ENCODE assay signal across 21 mouse cellular contexts in genomic region chr1:51986848-51987247, GRCm38 (mm10). TPM values are rescaled to one million over a fixed set of nuclear protein-coding genes. Genes with fewer than 3 reads are reported as not detected.
DNase-seq lines count a peak whose midpoint lies in the region; ATAC-seq and TF ChIP-seq lines count a peak whose summit lies in the region.
"Had no signal": no experiment of that assay in that cellular context is flagged by ENCODE, and none has a peak within 500 bp of the region (broad histone marks: within the 10 kb centered on the region; RNA-seq: fewer than 3 reads in every experiment).

TSS of gene Stat4 (plus strand) at chr1:51987148.

- no peaks in the 10 kb centered on the region for H3K4me1 ChIP-seq in bone marrow, adult 2 months (ENCODE audit: control insufficient read depth, insufficient read depth, low read length)
- H3K4me1 ChIP-seq: embryonic facial prominence, embryonic 13.5 days; hindbrain, embryonic 12.5 days had no signal

- TF ChIP-seq POLR2A in bone marrow, adult 2 months (IDR thresholded peaks at IDR 0.05; ENCODE audit: borderline replicate concordance, control insufficient read depth, low read depth, low read length) = no peak

- no peak for ATAC-seq in inflammation-experienced regulatory T-cells, adult 6 months
- ATAC-seq in neutrophil, adult 5-6 weeks (ENCODE audit: extremely low read depth, insufficient number of reproducible peaks, low FRiP score, poor library complexity, severe bottlenecking) = no peak
- ATAC-seq: forebrain, embryonic 14.5 days; hindbrain, embryonic 16.5 days; Patski had no signal

- DNase-seq in thymus, postnatal 0 days (ENCODE audit: low spot score) = no peak
- no peak for DNase-seq in thymus, postnatal 4 days
- DNase-seq in spleen, postnatal 36 days (ENCODE audit: low spot score in 2 of 2) = no peak
- no peak for DNase-seq in gastrocnemius, adult 18-20 months (ENCODE audit: low spot score)
- DNase-seq in kidney, adult 18-20 months = no peak
- DNase-seq: adrenal gland, adult 2 months; adrenal gland, postnatal 25 days; cerebellum, adult 2 months; cerebellum, postnatal 14 days; gastrocnemius, postnatal 10 days; heart, postnatal 36 days had no signal

- no peak within 1 kb of the TSS for H3K4me3 ChIP-seq in bone marrow, adult 2 months (replicated peaks; ENCODE audit: control insufficient read depth, low read depth, low read length)
- H3K4me3 ChIP-seq: embryonic facial prominence, embryonic 13.5 days; heart, embryonic 13.5 days; hindbrain, embryonic 12.5 days had no signal

- TF ChIP-seq CTCF in bone marrow, adult 2 months (IDR thresholded peaks at IDR 0.05; ENCODE audit: control insufficient read depth, insufficient read depth, low read length) = no peak

- 75% methylated on average over 5 of the region's 5 CpGs for WGBS in bone marrow, adult 2 months

- H3K27ac ChIP-seq in bone marrow, adult 2 months (ENCODE audit: control insufficient read depth, insufficient read depth, low read depth, low read length, poor library complexity) = no peak within 1 kb of the TSS
- H3K27ac ChIP-seq: embryonic facial prominence, embryonic 13.5 days; heart, embryonic 13.5 days; hindbrain, embryonic 12.5 days had no signal

RNA-seq across cellular contexts. Expression of gene Stat4, which starts in this region (rescaled TPM):
- polyA plus RNA-seq in thymus, postnatal 0 days (2015; fragmentation: Nextera tagmentation; extraction: Ambion mirVana) = 36.8 and 38.6 TPM in 2 replicates
- 14.9 and 55.4 TPM in 2 replicates for polyA plus RNA-seq in bone marrow, adult 2 months (2011; ENCODE audit: insufficient read depth, insufficient read length, low replicate concordance, missing spikeins)
- polyA plus RNA-seq in inflammation-experienced regulatory T-cells, adult 6 months (2017; shearing (Covaris generic)) = 100 to 1,000 TPM; 154 to 191 (median 177) TPM
- 93.2 and 117 TPM in 2 replicates for total RNA-seq in neutrophil, adult 5-6 weeks (2017)
- under 1 TPM; 0.17 to 0.18 TPM for total RNA-seq in gastrocnemius, adult 18-20 months (2021)
- total RNA-seq: MEL had no signal
- polyA plus RNA-seq: adrenal gland, adult 2 months; Patski had no signal

Comparison
In these comparisons a context has a peak if more than half of its experiments do, and no peak if none do; other contexts are left out.
1. RNA of gene Stat4 (total RNA-seq): 93.2 to 117 TPM in neutrophil, adult 5-6 weeks; 0.17 to 0.18 TPM in gastrocnemius, adult 18-20 months; every median in the first group is over 10 times any median in the second.